Mouse (Mus musculus) lung, postnatal 0 days (tissue): ENCODE measurements around the gene Gm20458.

Source experiments
- CTCF ChIP-seq: IDR thresholded peaks from 2 replicates; pipeline ENCODE4 v1.5.1; 2016; ENCODE audit warnings: antibody characterized with exemption, mild to moderate bottlenecking
- EP300 ChIP-seq: IDR thresholded peaks from 2 replicates; pipeline ENCODE4 v1.6.1; 2016; ENCODE audit warnings: antibody characterized with exemption, mild to moderate bottlenecking, control low read depth

- TF ChIP-seq CTCF = no peak
- no peak for TF ChIP-seq EP300
These were observed 61.5 kb downstream of the Gm20458 start for GRCm38 (mm10) chr2:164522280-164522679.
